Mouse (Mus musculus): ENCODE results near the gene Pigu.

DNA sequence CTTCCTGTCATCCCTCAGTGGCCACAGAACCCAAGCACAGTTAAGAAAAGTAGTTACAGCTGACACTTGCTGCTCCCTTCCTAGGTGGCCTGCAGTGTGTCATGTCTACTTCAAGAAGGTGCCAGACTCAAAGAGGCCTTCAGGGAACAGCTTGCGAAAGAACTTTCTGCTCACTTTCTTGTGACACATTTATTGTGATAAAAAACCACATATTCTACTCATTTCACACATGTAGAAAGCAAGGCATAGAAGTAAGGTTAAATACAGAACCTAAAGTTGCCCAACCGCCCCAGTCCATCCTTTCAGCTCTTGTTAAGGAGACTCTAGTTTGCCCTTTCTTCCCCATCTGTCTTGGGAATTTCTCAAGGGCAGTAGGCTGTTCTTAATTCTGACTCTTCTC, 38.6 kb downstream of the Pigu start:
- TF ChIP-seq GATA1 (IDR thresholded peaks at IDR 0.05; ENCODE audit: low read length) (no peak), TAL1 (IDR thresholded peaks at IDR 0.05; ENCODE audit: low read length) (no peak)

Measured in erythroblast, embryonic 14.5 days (primary cell).